Mouse (Mus musculus): ENCODE measurements around the gene Glrx5. TPM values are rescaled to one million over a fixed set of nuclear protein-coding genes. Genes with fewer than 3 reads are reported as not detected.

The Glrx5 gene
- polyA plus RNA-seq, 1 experiment from 2014 or later: 148 TPM

GRCm38 (mm10) chr12:105038918-105039317, 6.4 kb downstream of the Glrx5 start:
- H3K36me3 ChIP-seq: peaks cover 33% of the 10 kb centered on the region
- no peak overlapping the region for H3K4me2 ChIP-seq (replicated peaks)
- no peak for ATAC-seq
- WGBS: 85% methylated on average over 7 of the region's 7 CpGs
- peaks cover 26% of the 10 kb centered on the region for H3K4me1 ChIP-seq (replicated peaks)
- no peak overlapping the region for H3K27ac ChIP-seq
- no peaks in the 10 kb centered on the region for H3K9me3 ChIP-seq
- no peak overlapping the region for H3K4me3 ChIP-seq (replicated peaks)
- H3K9ac ChIP-seq (replicated peaks): no peak overlapping the region
- no peaks in the 10 kb centered on the region for H3K27me3 ChIP-seq

DNA sequence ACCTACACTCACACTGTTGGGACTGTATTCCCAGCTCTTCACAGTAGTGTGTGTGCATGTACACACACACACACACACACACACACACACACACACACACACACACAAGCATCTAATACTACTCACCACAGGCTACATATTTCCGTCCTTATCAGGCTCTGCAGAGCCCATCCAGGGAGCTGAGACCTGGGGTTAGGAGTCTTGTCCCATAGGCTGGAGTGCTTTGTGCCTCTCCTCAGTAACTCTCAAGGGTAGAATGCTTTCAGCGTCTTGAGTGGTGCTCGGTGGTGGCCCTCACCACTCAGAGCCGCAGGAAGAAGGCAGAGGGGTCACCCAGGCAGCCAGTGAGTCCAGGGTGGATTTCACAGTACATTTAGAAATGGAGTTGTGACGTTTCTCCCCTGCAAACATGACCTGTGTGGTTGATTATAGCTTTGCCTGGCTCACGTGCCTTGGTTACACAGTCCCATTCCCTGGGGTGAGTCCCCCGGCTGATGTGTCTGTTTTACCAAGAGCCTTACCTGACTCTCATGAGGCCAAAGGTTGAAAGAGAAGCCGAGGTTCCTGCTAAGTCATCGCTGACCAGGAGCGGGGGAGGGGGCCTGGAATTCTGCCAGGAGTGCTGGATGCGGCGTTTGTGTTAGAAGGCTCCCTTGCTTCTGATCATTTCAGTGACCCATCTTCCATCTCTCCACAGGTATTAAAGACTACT, 7.2 kb downstream of the Glrx5 start:
- Histone ChIP-seq H3K4me2 (replicated peaks) (no peak overlapping the region), H3K9me3 (no peaks in the 10 kb centered on the region), H3K4me3 (replicated peaks) (no peak overlapping the region), H3K9ac (replicated peaks) (no peak overlapping the region), H3K4me1 (replicated peaks) (peaks cover 18% of the 10 kb centered on the region), H3K27ac (no peak overlapping the region; the same call in 1 of the 2 replicates), H3K36me3 (peaks cover 33% of the 10 kb centered on the region), H3K27me3 (no peaks in the 10 kb centered on the region)
- no peak for ATAC-seq
- WGBS: 70% methylated on average over 12 of the region's 12 CpGs

- H3K9ac ChIP-seq (replicated peaks): no peak overlapping the region
- peaks cover 36% of the 10 kb centered on the region for H3K36me3 ChIP-seq
- ATAC-seq: no peak
Observed at GRCm38 (mm10) chr12:105040950-105041349, 8.5 kb downstream of the Glrx5 start.

DNA sequence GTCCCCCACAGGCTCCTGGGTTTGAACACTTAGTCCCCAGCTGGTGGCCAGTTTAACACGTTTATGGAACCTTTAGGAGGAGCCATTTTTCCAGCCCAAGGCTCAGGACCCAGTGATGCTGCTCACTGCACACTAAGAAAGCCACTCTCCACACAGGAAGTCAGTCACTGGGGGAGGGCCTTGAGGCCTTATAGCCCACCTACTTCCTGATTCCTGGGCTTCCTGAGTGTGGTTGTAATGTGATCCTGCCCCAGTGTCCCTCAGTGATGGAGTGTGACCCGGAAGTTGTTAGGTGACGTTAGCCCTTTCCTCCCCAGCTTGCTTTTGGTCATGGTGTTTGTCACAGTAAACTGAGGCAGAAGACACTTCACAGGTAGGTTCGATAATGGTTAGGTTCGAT, 10.6 kb downstream of the Glrx5 start:
- Histone ChIP-seq H3K9ac (replicated peaks) (no peak overlapping the region), H3K4me2 (replicated peaks) (no peak overlapping the region), H3K4me3 (replicated peaks) (no peak overlapping the region), H3K4me1 (replicated peaks) (peaks cover 6% of the 10 kb centered on the region), H3K36me3 (peaks cover 35% of the 10 kb centered on the region), H3K27me3 (no peaks in the 10 kb centered on the region), H3K27ac (no peak overlapping the region), H3K9me3 (no peaks in the 10 kb centered on the region)
- ATAC-seq: no peak
- WGBS: 90% methylated on average over 5 of the region's 5 CpGs

More at GRCm38 (mm10) chr12:105040950-105041349, 8.5 kb downstream of the Glrx5 start:
- Histone ChIP-seq H3K4me2 (replicated peaks) (no peak overlapping the region), H3K4me3 (replicated peaks) (no peak overlapping the region), H3K27ac (no peak overlapping the region), H3K9me3 (no peaks in the 10 kb centered on the region), H3K27me3 (no peaks in the 10 kb centered on the region), H3K4me1 (replicated peaks) (peaks cover 11% of the 10 kb centered on the region)
- WGBS: 93% methylated on average over 7 of the region's 7 CpGs

DNA sequence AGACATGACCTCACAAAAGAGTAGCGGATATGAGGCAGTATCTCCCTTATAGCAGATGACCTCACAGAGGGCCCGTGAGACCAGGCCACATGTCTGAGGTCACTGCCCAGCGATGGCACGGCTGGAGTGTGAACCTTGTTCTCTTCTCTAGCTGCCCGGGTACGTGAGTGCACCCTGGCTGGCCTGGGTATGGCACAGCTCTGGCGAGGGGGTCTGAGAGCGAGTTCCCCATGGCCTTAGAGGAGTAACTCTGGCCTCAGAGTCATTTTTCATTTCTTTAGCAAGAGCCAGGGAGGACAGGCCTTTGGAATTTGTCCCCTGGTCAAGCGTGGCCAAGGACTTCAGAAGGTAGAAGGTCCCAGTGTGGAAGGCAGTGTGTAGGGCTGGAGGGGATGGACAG, 12.3 kb downstream of the Glrx5 start:
- Histone ChIP-seq H3K27me3 (no peaks in the 10 kb centered on the region), H3K9me3 (no peaks in the 10 kb centered on the region), H3K36me3 (peaks cover 35% of the 10 kb centered on the region), H3K27ac (no peak overlapping the region), H3K4me2 (replicated peaks) (no peak overlapping the region), H3K9ac (replicated peaks) (no peak overlapping the region), H3K4me1 (replicated peaks) (peaks cover 8% of the 10 kb centered on the region), H3K4me3 (replicated peaks) (no peak overlapping the region)
- ATAC-seq: no peak
- 92% methylated on average over 9 of the region's 9 CpGs for WGBS

GRCm38 (mm10) chr12:105048301-105048863, 15.9 kb downstream of the Glrx5 start:
- H3K27me3 ChIP-seq: no peaks in the 10 kb centered on the region
- no peak overlapping the region for H3K9ac ChIP-seq (replicated peaks)
- no peak overlapping the region for H3K4me3 ChIP-seq (replicated peaks)
- no peak for ATAC-seq
- H3K27ac ChIP-seq: no peak overlapping the region
- H3K9me3 ChIP-seq: no peaks in the 10 kb centered on the region
- 41% methylated on average over 17 of the region's 17 CpGs for WGBS
- H3K36me3 ChIP-seq: peaks cover 5% of the 10 kb centered on the region; the same call in 1 of the 2 replicates
- H3K4me1 ChIP-seq (replicated peaks): peaks cover 4% of the 10 kb centered on the region; the same call in 1 of the 2 replicates
- no peak overlapping the region for H3K4me2 ChIP-seq (replicated peaks)

- WGBS: 90% methylated on average over 12 of the region's 12 CpGs
- Histone ChIP-seq H3K27me3 (no peaks in the 10 kb centered on the region), H3K9ac (replicated peaks) (no peak overlapping the region), H3K9me3 (no peaks in the 10 kb centered on the region), H3K4me3 (replicated peaks) (no peak overlapping the region), H3K4me1 (replicated peaks) (peaks cover 4% of the 10 kb centered on the region; the same call in 1 of the 2 replicates), H3K36me3 (0 out of 2 replicates have a peak, but pooled peaks cover 5% of the 10 kb centered on the region), H3K27ac (no peak overlapping the region), H3K4me2 (replicated peaks) (no peak overlapping the region)
- no peak for ATAC-seq
Observed at GRCm38 (mm10) chr12:105049813-105050212, 17.3 kb downstream of the Glrx5 start.

DNA sequence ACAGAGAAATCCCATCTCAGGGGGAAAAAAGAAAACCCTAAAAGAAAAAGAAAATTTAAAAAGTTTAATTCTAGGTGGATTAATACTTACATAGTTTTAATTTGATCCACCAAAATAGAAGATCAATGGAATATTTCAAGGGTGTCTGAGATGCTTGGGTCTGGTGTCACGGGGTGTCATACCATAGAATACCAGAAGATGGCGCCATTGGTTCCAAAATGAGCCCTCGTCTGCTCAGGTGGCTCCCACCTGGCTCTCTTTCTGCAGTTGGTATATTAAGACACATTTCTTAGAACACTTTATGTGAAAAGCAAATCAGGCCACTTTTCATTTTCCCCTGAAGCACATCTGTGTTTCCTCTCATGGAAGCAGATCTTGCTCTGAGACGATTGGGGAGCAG, 18.4 kb downstream of the Glrx5 start:
- peak; percentile 57; the same call in 1 of the 2 replicates for ATAC-seq
- 14% methylated on average over 4 of the region's 4 CpGs for WGBS

DNA sequence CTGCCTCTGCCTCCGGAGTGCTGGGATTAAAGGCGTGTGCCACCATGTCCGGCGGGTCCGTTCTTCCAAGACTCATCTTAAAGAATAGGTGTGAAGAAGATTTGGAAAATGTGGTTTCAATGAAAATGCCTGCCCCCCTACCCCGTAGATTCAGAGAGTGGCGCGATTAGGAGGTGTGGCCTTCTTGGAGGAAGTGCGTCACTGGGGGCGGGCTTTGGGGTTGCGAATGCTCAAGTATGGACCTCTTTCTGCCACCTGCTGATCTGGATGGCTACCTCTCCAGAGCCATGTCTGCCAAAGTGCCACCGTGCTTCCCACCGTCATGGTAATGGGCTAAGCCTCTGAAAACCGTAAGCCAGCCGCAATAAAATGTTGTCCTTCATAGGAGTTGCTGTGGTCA, 21.6 kb downstream of the Glrx5 start:
- H3K4me2 ChIP-seq (replicated peaks): no peak overlapping the region
- no peaks in the 10 kb centered on the region for H3K27me3 ChIP-seq
- no peaks in the 10 kb centered on the region for H3K4me1 ChIP-seq (replicated peaks)
- H3K9ac ChIP-seq (replicated peaks): no peak overlapping the region
- H3K36me3 ChIP-seq: no peaks in the 10 kb centered on the region
- H3K27ac ChIP-seq: no peak overlapping the region
- H3K9me3 ChIP-seq: no peaks in the 10 kb centered on the region
- no peak overlapping the region for H3K4me3 ChIP-seq (replicated peaks)
- ATAC-seq: no peak
- 94% methylated on average over 15 of the region's 15 CpGs for WGBS

More for the DNA sequence above, 18.4 kb downstream of the Glrx5 start:
- Histone ChIP-seq H3K27me3 (no peaks in the 10 kb centered on the region), H3K9me3 (no peaks in the 10 kb centered on the region), H3K9ac (replicated peaks) (no peak overlapping the region), H3K4me1 (replicated peaks) (peaks cover 4% of the 10 kb centered on the region; the same call in 1 of the 2 replicates), H3K27ac (no peak overlapping the region), H3K4me2 (replicated peaks) (no peak overlapping the region), H3K4me3 (replicated peaks) (no peak overlapping the region), H3K36me3 (0 out of 2 replicates have a peak, but pooled peaks cover 3% of the 10 kb centered on the region)

DNA sequence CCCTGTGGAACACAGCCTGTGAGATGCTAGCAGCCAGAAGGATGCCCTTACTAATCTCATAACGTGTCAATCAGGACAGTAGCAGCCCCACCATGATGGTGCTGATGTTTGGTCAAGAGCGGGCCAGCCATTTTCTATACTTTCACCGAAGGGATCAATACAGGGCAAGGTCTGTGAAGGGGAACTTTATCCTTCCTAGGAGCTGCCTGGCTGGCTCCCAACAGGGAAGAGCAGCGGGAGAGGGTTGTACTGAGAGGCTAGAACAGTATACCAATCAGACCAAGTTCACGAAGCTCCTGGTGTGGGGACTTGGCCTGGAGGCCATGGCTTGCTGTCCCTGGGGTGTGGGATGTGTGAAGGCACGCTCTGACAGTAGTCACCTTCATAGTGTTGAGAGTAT, 22.8 kb downstream of the Glrx5 start:
- 79% methylated on average over 6 of the region's 6 CpGs for WGBS
- no peak overlapping the region for H3K27ac ChIP-seq
- H3K9me3 ChIP-seq: no peaks in the 10 kb centered on the region
- no peak overlapping the region for H3K4me2 ChIP-seq (replicated peaks)
- no peak overlapping the region for H3K9ac ChIP-seq (replicated peaks)
- H3K4me3 ChIP-seq (replicated peaks): no peak overlapping the region
- no peak for ATAC-seq
- H3K36me3 ChIP-seq: no peaks in the 10 kb centered on the region
- no peaks in the 10 kb centered on the region for H3K27me3 ChIP-seq
- no peaks in the 10 kb centered on the region for H3K4me1 ChIP-seq (replicated peaks)

DNA sequence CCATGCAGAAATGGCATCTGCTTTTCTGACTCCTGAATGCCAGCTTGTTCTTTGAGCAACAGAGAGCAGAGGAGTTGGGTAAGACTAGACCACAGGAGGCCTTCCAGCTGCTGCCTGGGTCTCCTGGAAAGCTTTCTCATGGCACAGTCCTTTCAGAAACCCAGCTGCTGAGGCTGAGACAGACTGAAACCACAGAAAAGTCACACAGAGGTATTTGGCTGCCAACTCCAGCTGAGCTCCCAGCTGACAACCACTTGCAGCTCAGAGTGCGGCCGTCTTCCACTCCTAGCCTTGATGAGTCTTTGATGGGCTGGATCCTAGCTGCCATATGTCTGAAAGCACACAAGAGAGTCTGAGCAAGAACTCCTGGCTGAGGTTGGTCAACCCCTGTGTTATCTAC, 27.5 kb downstream of the Glrx5 start:
- Histone ChIP-seq H3K27me3 (no peaks in the 10 kb centered on the region), H3K4me1 (replicated peaks) (peaks cover 6% of the 10 kb centered on the region), H3K4me3 (replicated peaks) (no peak overlapping the region), H3K4me2 (replicated peaks) (no peak overlapping the region), H3K9me3 (no peaks in the 10 kb centered on the region), H3K36me3 (no peaks in the 10 kb centered on the region), H3K9ac (replicated peaks) (no peak overlapping the region), H3K27ac (no peak overlapping the region)
- ATAC-seq: no peak
- 85% methylated on average over 2 of the region's 2 CpGs for WGBS

- Histone ChIP-seq H3K27ac (peak overlapping the region; percentile 72), H3K27me3 (no peaks in the 10 kb centered on the region), H3K4me2 (replicated peaks) (peak overlapping the region; percentile 9; the same call in 1 of the 2 replicates), H3K9ac (replicated peaks) (peak overlapping the region; percentile 16; the same call in 1 of the 2 replicates), H3K9me3 (no peaks in the 10 kb centered on the region), H3K4me1 (replicated peaks) (peaks cover 6% of the 10 kb centered on the region), H3K36me3 (no peaks in the 10 kb centered on the region), H3K4me3 (replicated peaks) (no peak overlapping the region)
- 45% methylated on average over 28 of the region's 28 CpGs for WGBS
- peak; percentile 78 for ATAC-seq
Observed at GRCm38 (mm10) chr12:105063201-105064134, 31.0 kb downstream of the Glrx5 start.

Measured in midbrain, embryonic 13.5 days (tissue).